Mouse (Mus musculus) liver, embryonic 16.5 days (tissue): ENCODE data around the gene Kcnk15. TPM values are rescaled to one million over a fixed set of nuclear protein-coding genes. Genes with fewer than 3 reads are reported as not detected.

Experiments used
- ATAC-seq: fragments of 200-750 bp; cut with Nextera tagmentation; 2 replicates; pipeline ENCODE4 v1.8.0; 2017; ENCODE audit warnings: low read depth, mild to moderate bottlenecking, moderate number of reproducible peaks, moderate library complexity
- H3K27ac ChIP-seq: fragments of 300-500 bp; sonication (generic); 2 replicates; pipeline ENCODE4 v1.5.1; 2014; ENCODE audit warnings: mild to moderate bottlenecking, low read length
- H3K27me3 ChIP-seq: fragments of 300-500 bp; sonication (generic); 2 replicates; pipeline ENCODE4 v1.6.1; 2014; ENCODE audit warnings: low read depth, low read length, mixed read lengths; ENCODE audit not compliant: control insufficient read depth, insufficient read depth
- H3K36me3 ChIP-seq: fragments of 300-500 bp; sonication (generic); 2 replicates; pipeline ENCODE4 v1.6.1; 2014; ENCODE audit warnings: mild to moderate bottlenecking; ENCODE audit not compliant: control insufficient read depth, insufficient read depth
- H3K4me1 ChIP-seq: fragments of 300-500 bp; sonication (generic); 2 replicates; pipeline ENCODE4 v1.6.1; 2014; ENCODE audit warnings: low read depth, low read length, mixed read lengths; ENCODE audit not compliant: control insufficient read depth
- H3K4me2 ChIP-seq: fragments of 300-500 bp; sonication (generic); 2 replicates; pipeline ENCODE4 v1.6.1; 2014; ENCODE audit warnings: low read depth, low read length, mixed read lengths
- H3K4me3 ChIP-seq: fragments of 300-500 bp; sonication (generic); 2 replicates; pipeline ENCODE4 v1.5.1; 2014; ENCODE audit warnings: low read depth, mild to moderate bottlenecking, low read length
- H3K9ac ChIP-seq: fragments of 300-500 bp; sonication (generic); 2 replicates; pipeline ENCODE4 v1.6.1; 2014; ENCODE audit warnings: low read depth, low read length
- H3K9me3 ChIP-seq: fragments of 300-500 bp; sonication (generic); replicated peaks from 2 replicates; pipeline ENCODE4 v1.6.1; 2016; ENCODE audit warnings: low read length; ENCODE audit not compliant: control insufficient read depth
- WGBS: fragments of 180-500 bp; shearing (Covaris S2); extraction: QIAGEN DNeasy Blood & Tissue Kit; methylation state at CpG from one replicate; pipeline ENCODE4 v1.1.7; 2014; ENCODE audit not compliant: insufficient replicate concordance; 5-methylcytosine and 5-hydroxymethylcytosine counted together
- polyA plus RNA-seq: library from polyadenylated mRNA; unstranded; fragments of >200 nt; fragmentation: Nextera tagmentation; extraction: Ambion mirVana; gene quantifications from 2 replicates; pipeline ENCODE4 v1.2.1, GENCODE M21; 2015

The Kcnk15 gene
- polyA plus RNA-seq, 1 experiment from 2014 or later = not detected

DNA sequence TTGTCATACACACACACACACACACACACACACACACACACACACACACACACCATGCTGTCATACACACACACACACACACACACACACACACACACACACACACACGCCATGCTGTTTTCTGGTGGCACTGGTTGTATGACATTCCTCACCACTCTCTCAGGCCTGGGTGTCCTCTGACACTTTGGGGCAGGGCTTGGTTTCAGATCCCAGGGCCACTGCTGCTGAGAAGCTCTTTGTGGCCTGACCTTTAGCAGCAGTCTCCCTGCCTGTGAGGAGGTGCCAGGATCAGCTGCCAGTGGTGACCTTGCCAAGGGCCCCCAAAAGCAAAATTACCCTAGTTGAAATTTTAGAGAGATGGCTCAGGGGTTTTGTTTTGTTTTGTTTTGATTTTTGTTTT lies 27.6 kb upstream of the Kcnk15 start:
- no peak overlapping the region for H3K4me3 ChIP-seq
- ATAC-seq = no peak
- 90% methylated on average over 1 of the region's 1 CpGs for WGBS
- H3K36me3 ChIP-seq = no peaks in the 10 kb centered on the region
- H3K4me1 ChIP-seq = no peaks in the 10 kb centered on the region
- no peak overlapping the region for H3K4me2 ChIP-seq
- H3K9me3 ChIP-seq = no peaks in the 10 kb centered on the region
- no peaks in the 10 kb centered on the region for H3K27me3 ChIP-seq
- H3K27ac ChIP-seq = no peak overlapping the region
- H3K9ac ChIP-seq = no peak overlapping the region

DNA sequence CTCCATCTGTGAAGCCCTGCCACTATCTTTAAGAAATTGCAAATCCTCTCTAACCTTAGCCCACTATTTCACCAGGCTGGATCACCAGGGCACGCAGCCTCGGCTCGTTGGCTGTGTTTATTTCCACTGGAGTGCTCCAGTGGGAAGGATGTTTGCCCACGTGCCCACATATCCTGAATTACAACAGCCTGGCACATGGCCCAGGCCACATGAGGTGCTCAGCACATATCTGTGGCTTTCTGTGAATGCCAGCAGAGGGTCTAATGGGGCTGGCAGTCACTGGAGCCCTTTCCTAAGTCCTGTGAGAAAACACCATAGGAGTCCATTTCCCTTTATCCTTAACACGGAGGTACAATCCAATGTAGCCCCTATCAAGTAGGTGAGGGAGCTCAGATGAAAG lies 27.0 kb upstream of the Kcnk15 start:
- H3K9ac ChIP-seq = no peak overlapping the region
- H3K9me3 ChIP-seq = no peaks in the 10 kb centered on the region
- H3K4me2 ChIP-seq = no peak overlapping the region
- no peaks in the 10 kb centered on the region for H3K4me1 ChIP-seq
- 53% methylated on average over 5 of the region's 5 CpGs for WGBS
- no peak overlapping the region for H3K27ac ChIP-seq
- no peak overlapping the region for H3K4me3 ChIP-seq
- no peaks in the 10 kb centered on the region for H3K27me3 ChIP-seq
- no peaks in the 10 kb centered on the region for H3K36me3 ChIP-seq
- no peak for ATAC-seq

DNA sequence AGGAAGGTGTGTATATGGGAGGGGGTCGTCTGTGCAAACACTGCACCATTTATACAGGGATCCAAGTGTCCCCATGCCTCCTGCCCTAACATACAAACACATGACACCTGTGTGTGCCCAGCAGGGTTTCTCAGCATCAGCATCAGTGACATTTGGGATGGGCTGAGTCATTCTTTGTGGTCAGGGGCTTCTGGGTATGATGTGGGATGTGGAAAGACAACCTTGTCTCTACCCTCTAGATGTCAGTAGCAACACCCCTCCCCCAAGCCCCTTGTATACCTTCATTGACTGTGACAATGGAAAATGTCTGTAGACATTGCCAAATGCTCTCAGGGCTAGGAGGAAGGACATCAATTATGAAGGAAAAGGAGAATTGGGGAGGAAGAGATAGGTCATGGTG lies 22.3 kb upstream of the Kcnk15 start:
- H3K4me2 ChIP-seq = no peak overlapping the region
- no peak overlapping the region for H3K9ac ChIP-seq
- 29% methylated on average over 1 of the region's 1 CpGs for WGBS
- H3K36me3 ChIP-seq = no peaks in the 10 kb centered on the region
- H3K27me3 ChIP-seq = no peaks in the 10 kb centered on the region
- no peaks in the 10 kb centered on the region for H3K9me3 ChIP-seq
- no peak overlapping the region for H3K27ac ChIP-seq
- no peak overlapping the region for H3K4me3 ChIP-seq
- H3K4me1 ChIP-seq = no peaks in the 10 kb centered on the region
- no peak for ATAC-seq

DNA sequence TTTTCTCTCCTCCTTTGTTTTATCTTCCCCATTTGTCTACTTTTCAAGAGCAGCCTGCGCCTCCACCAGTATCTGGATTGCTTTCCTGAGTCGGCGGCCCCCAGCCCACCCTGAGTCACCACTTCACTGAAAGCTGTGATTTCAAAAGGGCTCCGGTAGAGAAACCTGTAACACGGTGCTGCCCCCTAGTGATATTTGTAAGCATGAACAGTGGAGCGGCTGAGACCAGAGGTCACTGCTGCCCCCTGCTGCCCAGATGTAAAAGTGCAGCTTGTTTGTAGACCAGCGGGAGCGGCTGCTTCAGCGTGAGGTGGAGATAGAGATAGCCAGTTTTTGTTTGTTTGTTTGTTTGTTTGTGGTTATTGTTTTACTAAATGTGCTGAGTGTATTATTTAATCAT lies 15.4 kb upstream of the Kcnk15 start:
- ATAC-seq = 0 out of 2 replicates have a peak, but pooled peaks have one; percentile 32
- Histone ChIP-seq H3K27me3 (no peaks in the 10 kb centered on the region), H3K4me1 (no peaks in the 10 kb centered on the region), H3K4me3 (no peak overlapping the region), H3K4me2 (no peak overlapping the region), H3K36me3 (no peaks in the 10 kb centered on the region), H3K9ac (no peak overlapping the region), H3K9me3 (no peaks in the 10 kb centered on the region), H3K27ac (no peak overlapping the region)
- whole genome bisulfite sequencing = 22% methylated on average over 9 of the region's 9 CpGs

DNA sequence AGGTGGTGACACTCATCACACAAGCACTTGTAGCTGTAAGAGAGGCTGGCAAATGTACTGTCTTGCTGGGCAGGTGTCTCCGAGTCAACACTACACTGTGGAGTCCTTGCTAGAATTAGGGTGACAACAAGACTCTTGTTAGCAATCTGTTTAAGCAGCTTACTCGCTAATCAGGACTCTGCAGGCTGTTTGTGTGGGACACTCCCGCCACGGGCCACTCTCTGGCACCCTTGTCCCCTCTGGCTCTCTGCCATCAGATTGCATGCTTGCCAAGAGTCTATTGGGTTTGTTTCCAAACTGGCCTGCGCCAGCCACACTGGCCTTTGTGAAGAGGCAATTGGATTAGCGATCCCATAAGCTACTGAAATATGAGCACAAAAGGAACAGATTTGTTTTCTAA lies 13.9 kb upstream of the Kcnk15 start:
- Histone ChIP-seq H3K4me2 (no peak overlapping the region), H3K9ac (no peak overlapping the region), H3K9me3 (no peaks in the 10 kb centered on the region), H3K27me3 (no peaks in the 10 kb centered on the region), H3K4me3 (no peak overlapping the region), H3K27ac (no peak overlapping the region), H3K4me1 (no peaks in the 10 kb centered on the region), H3K36me3 (no peaks in the 10 kb centered on the region)
- ATAC-seq = peak; percentile 48; the same call in 1 of the 2 replicates
- WGBS = 41% methylated on average over 6 of the region's 6 CpGs

DNA sequence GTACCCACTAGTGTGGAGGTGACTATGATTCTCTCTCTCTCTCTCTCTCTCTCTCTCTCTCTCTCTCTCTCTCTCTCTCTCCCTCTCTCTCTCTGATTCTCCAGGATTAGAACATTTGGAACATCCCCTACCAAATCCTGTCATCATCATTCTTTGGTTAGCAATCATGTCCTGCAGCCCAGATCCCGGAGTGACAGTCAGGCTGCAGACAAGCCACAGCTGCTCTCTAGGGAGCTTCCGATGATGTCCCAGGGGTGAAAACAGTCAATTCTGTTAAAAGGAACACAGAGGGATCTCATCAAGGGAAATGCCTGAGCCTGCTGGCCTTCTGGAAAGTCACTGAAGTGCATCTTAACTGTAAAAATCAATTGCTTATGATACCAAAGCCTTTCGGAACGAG lies 11.4 kb upstream of the Kcnk15 start:
- no peaks in the 10 kb centered on the region for H3K9me3 ChIP-seq
- no peak for ATAC-seq
- H3K27ac ChIP-seq = no peak overlapping the region
- H3K4me3 ChIP-seq = no peak overlapping the region
- no peak overlapping the region for H3K4me2 ChIP-seq
- no peak overlapping the region for H3K9ac ChIP-seq
- H3K4me1 ChIP-seq = no peaks in the 10 kb centered on the region
- no peaks in the 10 kb centered on the region for H3K27me3 ChIP-seq
- no peaks in the 10 kb centered on the region for H3K36me3 ChIP-seq
- WGBS = 65% methylated on average over 4 of the region's 4 CpGs

DNA sequence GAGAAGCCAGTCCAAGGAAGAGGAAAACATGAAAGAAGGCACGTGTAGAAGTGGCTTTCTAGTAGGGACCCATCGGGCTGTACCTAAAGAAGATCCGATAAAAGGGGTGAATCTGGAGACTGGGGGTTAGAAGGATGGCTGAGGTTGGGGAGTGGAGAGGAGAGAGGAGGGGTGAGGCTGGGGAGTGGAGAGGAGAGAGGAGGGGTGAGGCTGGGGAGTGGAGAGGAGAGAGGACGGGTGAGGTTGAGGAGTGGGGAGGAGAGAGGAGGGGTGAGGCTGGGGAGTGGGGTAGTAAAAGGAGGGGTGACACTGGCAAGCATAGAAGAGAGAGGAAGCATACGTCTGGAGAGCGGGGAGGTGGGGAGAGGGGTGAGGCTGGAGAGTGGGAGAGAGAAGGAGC lies 3.8 kb downstream of the Kcnk15 start:
- no peak overlapping the region for H3K4me3 ChIP-seq

DNA sequence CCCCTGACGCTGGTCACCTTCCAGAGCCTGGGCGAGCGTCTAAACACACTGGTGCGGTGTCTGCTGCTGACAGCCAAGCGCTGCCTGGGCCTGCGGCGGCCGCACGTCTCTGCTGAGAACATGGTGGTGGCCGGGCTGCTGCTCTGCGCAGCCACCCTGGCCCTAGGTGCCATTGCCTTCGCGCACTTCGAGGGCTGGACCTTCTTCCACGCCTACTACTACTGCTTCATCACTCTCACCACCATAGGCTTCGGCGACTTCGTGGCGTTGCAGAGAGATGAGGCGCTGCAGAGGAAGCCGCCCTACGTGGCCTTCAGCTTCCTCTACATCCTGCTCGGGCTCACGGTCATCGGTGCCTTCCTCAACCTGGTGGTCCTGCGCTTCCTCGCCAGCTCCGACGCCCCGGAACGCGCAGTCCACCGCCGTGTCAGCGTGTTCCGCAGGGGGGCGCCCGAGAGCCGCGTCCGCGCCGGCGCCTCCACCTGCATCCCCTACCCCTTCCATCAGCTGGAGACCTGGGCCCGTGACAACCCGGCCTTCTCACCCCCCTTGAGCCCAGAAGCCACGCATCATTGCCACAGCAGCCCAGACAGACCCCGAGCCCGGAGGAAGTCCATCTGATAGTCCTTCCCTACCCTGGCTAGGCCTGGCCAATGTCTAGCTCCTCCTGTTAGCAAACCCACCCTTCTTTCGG lies 5.0 kb downstream of the Kcnk15 start:
- no peaks in the 10 kb centered on the region for H3K4me1 ChIP-seq
- peaks cover 31% of the 10 kb centered on the region for H3K27me3 ChIP-seq
- H3K9me3 ChIP-seq = no peaks in the 10 kb centered on the region
- H3K9ac ChIP-seq = no peak overlapping the region
- H3K36me3 ChIP-seq = no peaks in the 10 kb centered on the region
- no peak for ATAC-seq
- no peak overlapping the region for H3K27ac ChIP-seq
- no peak overlapping the region for H3K4me3 ChIP-seq
- no peak overlapping the region for H3K4me2 ChIP-seq
- WGBS = 13% methylated on average over 50 of the region's 50 CpGs

More for the DNA sequence above, 3.8 kb downstream of the Kcnk15 start:
- 52% methylated on average over 6 of the region's 6 CpGs for WGBS
- Histone ChIP-seq H3K9me3 (no peaks in the 10 kb centered on the region), H3K9ac (no peak overlapping the region), H3K4me1 (no peaks in the 10 kb centered on the region), H3K4me2 (no peak overlapping the region), H3K27ac (no peak overlapping the region), H3K27me3 (peaks cover 39% of the 10 kb centered on the region), H3K36me3 (no peaks in the 10 kb centered on the region)
- ATAC-seq = no peak

DNA sequence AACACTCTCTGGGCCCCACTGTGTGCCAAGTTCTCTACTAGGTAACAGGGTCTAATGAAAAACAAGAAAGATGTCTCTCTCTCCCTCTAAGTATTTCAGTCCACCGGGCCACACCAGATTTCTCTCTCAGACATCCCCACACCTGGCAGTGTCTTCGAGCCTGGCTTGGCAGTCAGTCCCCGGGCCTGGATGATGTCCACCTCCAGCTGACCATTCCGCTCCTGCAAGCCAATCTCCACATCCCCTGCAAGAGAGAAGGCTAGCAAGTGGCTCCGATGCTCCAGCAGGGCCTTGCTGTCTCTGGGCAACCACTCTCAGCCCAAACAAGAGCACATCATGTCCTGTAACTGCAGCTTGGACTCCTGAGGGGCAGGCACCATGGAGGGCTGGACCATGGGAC lies 11.9 kb downstream of the Kcnk15 start:
- H3K4me3 ChIP-seq = no peak overlapping the region
- no peaks in the 10 kb centered on the region for H3K9me3 ChIP-seq
- 72% methylated on average over 5 of the region's 5 CpGs for WGBS
- no peak for ATAC-seq
- no peaks in the 10 kb centered on the region for H3K27me3 ChIP-seq
- no peak overlapping the region for H3K9ac ChIP-seq
- no peaks in the 10 kb centered on the region for H3K4me1 ChIP-seq
- no peak overlapping the region for H3K4me2 ChIP-seq
- H3K27ac ChIP-seq = no peak overlapping the region
- H3K36me3 ChIP-seq = no peaks in the 10 kb centered on the region
